In the genomic region with DNA sequence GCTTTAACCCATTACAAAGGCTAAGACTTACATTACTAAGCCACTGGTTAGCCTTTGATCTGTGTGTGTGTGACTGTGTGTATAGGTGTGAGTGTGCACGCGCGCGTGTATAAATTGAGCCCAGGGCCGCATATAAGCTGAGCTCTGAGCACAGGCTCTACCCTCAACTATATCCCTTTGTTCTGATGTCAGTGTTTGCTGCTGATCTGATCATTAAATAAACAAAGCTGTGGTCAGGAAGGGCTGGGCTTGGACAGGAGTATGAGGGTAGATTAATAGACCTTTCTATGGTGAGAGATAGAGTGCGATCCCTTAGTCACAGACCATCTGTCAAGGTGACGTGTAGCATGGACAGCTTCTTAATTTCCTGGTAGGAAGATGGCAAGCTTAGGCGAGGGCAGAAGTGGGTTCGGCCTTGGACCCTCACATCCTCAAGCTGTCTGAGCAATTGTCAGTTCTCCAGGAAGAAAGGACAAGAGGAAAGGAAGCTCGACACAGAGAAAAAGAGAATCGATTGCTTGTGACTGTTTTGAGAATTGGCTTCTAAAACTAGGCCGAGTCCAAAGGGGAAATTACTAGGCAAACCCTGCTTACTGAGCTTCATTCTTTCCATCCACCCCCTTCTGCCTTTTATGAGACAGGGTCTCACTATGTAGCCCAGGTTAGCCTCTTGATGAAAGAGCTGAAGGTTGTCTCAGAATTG, we compare ENCODE assay signal across 30 mouse cellular contexts. TPM values are rescaled to one million over a fixed set of nuclear protein-coding genes. Genes with fewer than 3 reads are reported as not detected.
DNase-seq lines count a peak whose midpoint lies in the region; ATAC-seq and TF ChIP-seq lines count a peak whose summit lies in the region.
"Had no signal": no experiment of that assay in that cellular context is flagged by ENCODE, and none has a peak within 500 bp of the region (broad histone marks: within the 10 kb centered on the region; RNA-seq: fewer than 3 reads in every experiment).

No protein-coding gene starts in this region.

- TF ChIP-seq CTCF in lung, embryonic 14.5 days (IDR thresholded peaks at IDR 0.05; ENCODE audit: low read depth) = no peak

- no peak overlapping the region for H3K4me2 ChIP-seq in hindbrain, embryonic 16.5 days (ENCODE audit: low read length)
- no peak overlapping the region for H3K4me2 ChIP-seq in lung, embryonic 14.5 days
- no peak overlapping the region for H3K4me2 ChIP-seq in stomach, embryonic 15.5 days
- no peak overlapping the region for H3K4me2 ChIP-seq in midbrain, embryonic 13.5 days (replicated peaks)
- H3K4me2 ChIP-seq: embryonic facial prominence, embryonic 15.5 days; forebrain, embryonic 12.5 days; hindbrain, embryonic 13.5 days; limb, embryonic 15.5 days; neural tube, embryonic 13.5 days had no signal

- H3K9ac ChIP-seq in hindbrain, embryonic 16.5 days (ENCODE audit: low read depth, low read length) = no peak overlapping the region
- H3K9ac ChIP-seq in lung, embryonic 14.5 days = no peak overlapping the region
- H3K9ac ChIP-seq in stomach, embryonic 15.5 days = no peak overlapping the region
- H3K9ac ChIP-seq in midbrain, embryonic 13.5 days (replicated peaks) = no peak overlapping the region
- H3K9ac ChIP-seq: embryonic facial prominence, embryonic 15.5 days; forebrain, embryonic 12.5 days; forebrain, postnatal 0 days; hindbrain, embryonic 13.5 days; limb, embryonic 15.5 days; neural tube, embryonic 13.5 days had no signal

- no peaks in the 10 kb centered on the region for H3K36me3 ChIP-seq in hindbrain, embryonic 16.5 days (ENCODE audit: control insufficient read depth, insufficient read depth, low read length)
- H3K36me3 ChIP-seq in hindbrain, embryonic 10.5 days = no peaks in the 10 kb centered on the region
- no peaks in the 10 kb centered on the region for H3K36me3 ChIP-seq in lung, embryonic 14.5 days (ENCODE audit: insufficient read depth)
- H3K36me3 ChIP-seq in stomach, embryonic 15.5 days = no peaks in the 10 kb centered on the region
- H3K36me3 ChIP-seq in midbrain, embryonic 13.5 days = no peaks in the 10 kb centered on the region
- H3K36me3 ChIP-seq: embryonic facial prominence, embryonic 10.5 days; embryonic facial prominence, embryonic 15.5 days; forebrain, embryonic 12.5 days; heart, embryonic 10.5 days; hindbrain, embryonic 13.5 days; limb, embryonic 10.5 days; limb, embryonic 15.5 days; neural tube, embryonic 13.5 days had no signal

- DNase-seq in hindbrain, embryonic 10.5 days (ENCODE audit: low spot score) = no peak
- no peak for DNase-seq in lung, embryonic 14.5 days
- no peak for DNase-seq in lung, postnatal 14 days
- peak; percentile 24 for DNase-seq in MN1 (ENCODE audit: low spot score)
- DNase-seq: adrenal gland, adult 8-10 months; B cell, adult 2 months; cerebellum, adult 2 months; cerebellum, postnatal 14 days; forebrain, postnatal 0 days; gastrocnemius, postnatal 14 days; heart, postnatal 36 days; kidney, adult 8-10 months; kidney, postnatal 4 days; lung, adult 2 months; right cerebral cortex, postnatal 4 days; thymus, adult 2 months; thymus, postnatal 36 days had no signal

- no peak overlapping the region for H3K4me3 ChIP-seq in hindbrain, embryonic 16.5 days (ENCODE audit: low read length)
- H3K4me3 ChIP-seq in hindbrain, embryonic 10.5 days = no peak overlapping the region
- no peak overlapping the region for H3K4me3 ChIP-seq in lung, embryonic 14.5 days (ENCODE audit: low read depth, low read length)
- H3K4me3 ChIP-seq in stomach, embryonic 15.5 days (replicated peaks) = no peak overlapping the region
- H3K4me3 ChIP-seq in midbrain, embryonic 13.5 days (replicated peaks) = no peak overlapping the region
- H3K4me3 ChIP-seq: embryonic facial prominence, embryonic 10.5 days; embryonic facial prominence, embryonic 15.5 days; forebrain, embryonic 12.5 days; heart, embryonic 10.5 days; hindbrain, embryonic 13.5 days; limb, embryonic 10.5 days; limb, embryonic 15.5 days; neural tube, embryonic 13.5 days had no signal

- 85% methylated on average over 12 of the region's 12 CpGs for WGBS in hindbrain, embryonic 16.5 days
- WGBS in hindbrain, embryonic 10.5 days = 90% methylated on average over 12 of the region's 12 CpGs
- 44% methylated on average over 12 of the region's 12 CpGs for WGBS in lung, embryonic 14.5 days
- WGBS in stomach, embryonic 15.5 days = 53% methylated on average over 12 of the region's 12 CpGs
- WGBS in midbrain, embryonic 13.5 days = 88% methylated on average over 12 of the region's 12 CpGs

- H3K27me3 ChIP-seq in hindbrain, embryonic 16.5 days (replicated peaks; ENCODE audit: control insufficient read depth, insufficient read depth, low read length) = no peaks in the 10 kb centered on the region
- no peaks in the 10 kb centered on the region; the same call in 1 of the 2 replicates for H3K27me3 ChIP-seq in hindbrain, embryonic 10.5 days (ENCODE audit: insufficient read depth, poor library complexity, severe bottlenecking)
- H3K27me3 ChIP-seq in lung, embryonic 14.5 days (ENCODE audit: insufficient read depth, low read length) = no peaks in the 10 kb centered on the region
- H3K27me3 ChIP-seq in stomach, embryonic 15.5 days (replicated peaks) = no peaks in the 10 kb centered on the region
- no peaks in the 10 kb centered on the region for H3K27me3 ChIP-seq in midbrain, embryonic 13.5 days
- H3K27me3 ChIP-seq: embryonic facial prominence, embryonic 15.5 days; forebrain, embryonic 12.5 days; hindbrain, embryonic 13.5 days; neural tube, embryonic 13.5 days had no signal

- no peak overlapping the region for H3K27ac ChIP-seq in hindbrain, embryonic 16.5 days (ENCODE audit: low read depth, low read length)
- no peak overlapping the region for H3K27ac ChIP-seq in hindbrain, embryonic 10.5 days
- H3K27ac ChIP-seq in lung, embryonic 14.5 days (ENCODE audit: low read depth) = no peak overlapping the region
- H3K27ac ChIP-seq in stomach, embryonic 15.5 days = 0 out of 2 replicates have a peak overlapping the region, but pooled peaks have one; percentile 18
- no peak overlapping the region for H3K27ac ChIP-seq in midbrain, embryonic 13.5 days
- H3K27ac ChIP-seq: embryonic facial prominence, embryonic 10.5 days; embryonic facial prominence, embryonic 15.5 days; forebrain, embryonic 12.5 days; heart, embryonic 10.5 days; hindbrain, embryonic 13.5 days; kidney, postnatal 0 days; limb, embryonic 10.5 days; limb, embryonic 15.5 days; neural tube, embryonic 13.5 days had no signal

- no peaks in the 10 kb centered on the region for H3K4me1 ChIP-seq in hindbrain, embryonic 16.5 days (ENCODE audit: control insufficient read depth, insufficient read depth, low read depth, low read length)
- H3K4me1 ChIP-seq in hindbrain, embryonic 10.5 days (replicated peaks) = peaks cover 19% of the 10 kb centered on the region
- peaks cover under 1% of the 10 kb centered on the region; the same call in 1 of the 2 replicates for H3K4me1 ChIP-seq in lung, embryonic 14.5 days (ENCODE audit: insufficient read depth)
- 0 out of 2 replicates have a peak, but pooled peaks cover 4% of the 10 kb centered on the region for H3K4me1 ChIP-seq in stomach, embryonic 15.5 days
- H3K4me1 ChIP-seq in midbrain, embryonic 13.5 days (replicated peaks) = no peaks in the 10 kb centered on the region
- H3K4me1 ChIP-seq: embryonic facial prominence, embryonic 15.5 days; forebrain, embryonic 12.5 days; heart, embryonic 10.5 days; hindbrain, embryonic 13.5 days; limb, embryonic 10.5 days; limb, embryonic 15.5 days; neural tube, embryonic 13.5 days had no signal

- no peaks in the 10 kb centered on the region for H3K9me3 ChIP-seq in hindbrain, embryonic 16.5 days (ENCODE audit: control insufficient read depth, low read length)
- no peaks in the 10 kb centered on the region for H3K9me3 ChIP-seq in hindbrain, embryonic 10.5 days
- H3K9me3 ChIP-seq in lung, embryonic 14.5 days (ENCODE audit: low read depth, low read length) = no peaks in the 10 kb centered on the region
- H3K9me3 ChIP-seq in stomach, embryonic 15.5 days = no peaks in the 10 kb centered on the region
- H3K9me3 ChIP-seq in midbrain, embryonic 13.5 days = no peaks in the 10 kb centered on the region
- H3K9me3 ChIP-seq: embryonic facial prominence, embryonic 10.5 days; embryonic facial prominence, embryonic 15.5 days; forebrain, embryonic 12.5 days; heart, embryonic 10.5 days; hindbrain, embryonic 13.5 days; limb, embryonic 10.5 days; limb, embryonic 15.5 days; neural tube, embryonic 13.5 days had no signal

- 0 out of 2 replicates have a peak, but pooled peaks have one; percentile 27 for ATAC-seq in hindbrain, embryonic 16.5 days
- peak; percentile 72; the same call in 1 of the 2 replicates for ATAC-seq in lung, embryonic 14.5 days (ENCODE audit: insufficient read depth)
- ATAC-seq in stomach, embryonic 15.5 days (ENCODE audit: insufficient read depth, low FRiP score, low read depth) = peak; percentile 66
- no peak for ATAC-seq in midbrain, embryonic 13.5 days
- no peak for ATAC-seq in activated CD4-positive, CD25-positive, alpha-beta regulatory T cell, adult 4 months
- ATAC-seq: forebrain, postnatal 0 days had no signal

RNA-seq across cellular contexts. Expression of a gene that starts 7.7 kb away (rescaled TPM):
- polyA plus RNA-seq in hindbrain, embryonic 16.5 days (2015; fragmentation: Nextera tagmentation; extraction: Ambion mirVana) = 31.4 and 32.9 TPM in 2 replicates
- polyA plus RNA-seq in hindbrain, embryonic 10.5 days (2016; fragmentation: Nextera tagmentation; extraction: Ambion mirVana) = 10.3 and 11.8 TPM in 2 replicates
- polyA plus RNA-seq in lung, embryonic 14.5 days (2014; fragmentation: Nextera tagmentation; extraction: Ambion mirVana) = 27.0 and 29.8 TPM in 2 replicates
- polyA plus RNA-seq in stomach, embryonic 15.5 days (2015; fragmentation: Nextera tagmentation; extraction: Ambion mirVana) = 10.7 and 11.7 TPM in 2 replicates
- 29.7 and 35.7 TPM in 2 replicates for polyA plus RNA-seq in midbrain, embryonic 13.5 days (2015; fragmentation: Nextera tagmentation; extraction: Ambion mirVana)
- polyA plus RNA-seq in activated CD4-positive, CD25-positive, alpha-beta regulatory T cell, adult 4 months (2017; shearing (Covaris generic)) = 1 to 10 TPM; 7.1 to 9.1 TPM

RNA-seq across cellular contexts. Expression of a gene that starts 45.0 kb away (rescaled TPM):
- polyA plus RNA-seq in hindbrain, embryonic 16.5 days (2015; fragmentation: Nextera tagmentation; extraction: Ambion mirVana) = 13.5 and 15.6 TPM in 2 replicates
- polyA plus RNA-seq in hindbrain, embryonic 10.5 days (2016; fragmentation: Nextera tagmentation; extraction: Ambion mirVana) = 9.2 and 10.1 TPM in 2 replicates
- polyA plus RNA-seq in lung, embryonic 14.5 days (2014; fragmentation: Nextera tagmentation; extraction: Ambion mirVana) = 7.6 and 8.1 TPM in 2 replicates
- 13.6 and 14.0 TPM in 2 replicates for polyA plus RNA-seq in stomach, embryonic 15.5 days (2015; fragmentation: Nextera tagmentation; extraction: Ambion mirVana)
- polyA plus RNA-seq in midbrain, embryonic 13.5 days (2015; fragmentation: Nextera tagmentation; extraction: Ambion mirVana) = 13.0 and 14.5 TPM in 2 replicates
- 1 to 10 TPM; 1.9 to 2.1 TPM for polyA plus RNA-seq in activated CD4-positive, CD25-positive, alpha-beta regulatory T cell, adult 4 months (2017; shearing (Covaris generic))

Comparison
In these comparisons a context has a peak if more than half of its experiments do, and no peak if none do; other contexts are left out.
1. ATAC-seq: peak in hindbrain, embryonic 16.5 days (single experiment), lung, embryonic 14.5 days (single experiment) and stomach, embryonic 15.5 days (single experiment); none in midbrain, embryonic 13.5 days (single experiment) and activated CD4-positive, CD25-positive, alpha-beta regulatory T cell, adult 4 months (single experiment).